In genomic region chr13:46533342-46534129, GRCm38 (mm10) we compare ENCODE assay signal across 13 mouse cellular contexts. TPM values are rescaled to one million over a fixed set of nuclear protein-coding genes. Genes with fewer than 3 reads are reported as not detected.
DNase-seq lines count a peak whose midpoint lies in the region; ATAC-seq lines count a peak whose summit lies in the region.
"Had no signal": no experiment of that assay in that cellular context is flagged by ENCODE, and none has a peak within 500 bp of the region (broad histone marks: within the 10 kb centered on the region; RNA-seq: fewer than 3 reads in every experiment).

No protein-coding gene starts in this region.

- peak overlapping the region; percentile 58 for H3K27ac ChIP-seq in heart, embryonic 15.5 days
- H3K27ac ChIP-seq in neural tube, embryonic 12.5 days = no peak overlapping the region
- H3K27ac ChIP-seq in limb, embryonic 13.5 days = no peak overlapping the region
- H3K27ac ChIP-seq in stomach, embryonic 16.5 days (ENCODE audit: low read length) = no peak overlapping the region
- H3K27ac ChIP-seq: limb, embryonic 15.5 days had no signal

- H3K9me3 ChIP-seq in heart, embryonic 15.5 days (replicated peaks) = no peaks in the 10 kb centered on the region
- H3K9me3 ChIP-seq in neural tube, embryonic 12.5 days = no peaks in the 10 kb centered on the region
- no peaks in the 10 kb centered on the region for H3K9me3 ChIP-seq in limb, embryonic 13.5 days
- H3K9me3 ChIP-seq in stomach, embryonic 16.5 days (replicated peaks; ENCODE audit: control insufficient read depth, low read length) = no peaks in the 10 kb centered on the region
- H3K9me3 ChIP-seq: limb, embryonic 15.5 days; megakaryocyte, embryonic 14.5 days had no signal

- no peak overlapping the region for H3K4me3 ChIP-seq in heart, embryonic 15.5 days
- H3K4me3 ChIP-seq in neural tube, embryonic 12.5 days = no peak overlapping the region
- H3K4me3 ChIP-seq in limb, embryonic 13.5 days = no peak overlapping the region
- no peak overlapping the region for H3K4me3 ChIP-seq in stomach, embryonic 16.5 days (replicated peaks; ENCODE audit: low read length)
- H3K4me3 ChIP-seq: erythroblast, embryonic 14.5 days; limb, embryonic 15.5 days; megakaryocyte, embryonic 14.5 days had no signal

- WGBS in heart, embryonic 15.5 days = 62% methylated on average over 10 of the region's 10 CpGs
- WGBS in neural tube, embryonic 12.5 days = 53% methylated on average over 10 of the region's 10 CpGs
- WGBS in limb, embryonic 13.5 days = 54% methylated on average over 10 of the region's 10 CpGs
- WGBS in stomach, embryonic 16.5 days = 36% methylated on average over 10 of the region's 10 CpGs

- intact Hi-C loops in heart, postnatal 36 days (cut with DNase I) = no loop called here

- peaks cover 29% of the 10 kb centered on the region for H3K4me1 ChIP-seq in heart, embryonic 15.5 days (replicated peaks)
- H3K4me1 ChIP-seq in neural tube, embryonic 12.5 days = peaks cover 5% of the 10 kb centered on the region
- peaks cover 10% of the 10 kb centered on the region for H3K4me1 ChIP-seq in limb, embryonic 13.5 days
- peaks cover 7% of the 10 kb centered on the region for H3K4me1 ChIP-seq in stomach, embryonic 16.5 days (ENCODE audit: control insufficient read depth, insufficient read depth, low read length)
- H3K4me1 ChIP-seq: limb, embryonic 15.5 days; megakaryocyte, embryonic 14.5 days had no signal

- no peaks in the 10 kb centered on the region for H3K27me3 ChIP-seq in heart, embryonic 15.5 days
- H3K27me3 ChIP-seq in neural tube, embryonic 12.5 days (replicated peaks) = no peaks in the 10 kb centered on the region
- H3K27me3 ChIP-seq in limb, embryonic 13.5 days = no peaks in the 10 kb centered on the region
- no peaks in the 10 kb centered on the region for H3K27me3 ChIP-seq in stomach, embryonic 16.5 days (ENCODE audit: control insufficient read depth, insufficient read depth, low read length)
- H3K27me3 ChIP-seq: limb, embryonic 15.5 days; megakaryocyte, embryonic 14.5 days had no signal

- no peak overlapping the region for H3K9ac ChIP-seq in heart, embryonic 15.5 days
- H3K9ac ChIP-seq in neural tube, embryonic 12.5 days = no peak overlapping the region
- 0 out of 2 replicates have a peak overlapping the region, but pooled peaks have one; percentile 39 for H3K9ac ChIP-seq in limb, embryonic 13.5 days
- 0 out of 2 replicates have a peak overlapping the region, but pooled peaks have one; percentile 14 for H3K9ac ChIP-seq in stomach, embryonic 16.5 days (ENCODE audit: low read length)
- H3K9ac ChIP-seq: limb, embryonic 15.5 days had no signal

- no peak for DNase-seq in heart, postnatal 36 days
- DNase-seq in neural tube, embryonic 10.5 days (ENCODE audit: extremely low spot score, low spot score) = no peak
- DNase-seq in urinary bladder, postnatal 10 days (ENCODE audit: low spot score) = no peak
- DNase-seq in adrenal gland, postnatal 25 days = no peak

- no peak for ATAC-seq in heart, embryonic 15.5 days (replicated peaks; ENCODE audit: insufficient number of reproducible peaks, insufficient read depth, low FRiP score, low read depth)
- no peak for ATAC-seq in neural tube, embryonic 12.5 days (ENCODE audit: low FRiP score, low read depth)
- no peak for ATAC-seq in limb, embryonic 13.5 days (ENCODE audit: low FRiP score, low read depth)
- ATAC-seq in stomach, embryonic 16.5 days (ENCODE audit: insufficient read depth, low FRiP score) = no peak
- ATAC-seq: Patski had no signal

- 0 out of 2 replicates have a peak, but pooled peaks cover 10% of the 10 kb centered on the region for H3K36me3 ChIP-seq in heart, embryonic 15.5 days
- no peaks in the 10 kb centered on the region for H3K36me3 ChIP-seq in neural tube, embryonic 12.5 days
- H3K36me3 ChIP-seq in limb, embryonic 13.5 days = no peaks in the 10 kb centered on the region
- H3K36me3 ChIP-seq in stomach, embryonic 16.5 days (ENCODE audit: control insufficient read depth, insufficient read depth, low read length) = no peaks in the 10 kb centered on the region
- H3K36me3 ChIP-seq: limb, embryonic 15.5 days had no signal

- no peak overlapping the region for H3K4me2 ChIP-seq in heart, embryonic 15.5 days
- H3K4me2 ChIP-seq in neural tube, embryonic 12.5 days (replicated peaks) = peak overlapping the region; percentile 43
- H3K4me2 ChIP-seq in limb, embryonic 13.5 days (replicated peaks) = peak overlapping the region; percentile 14; the same call in 1 of the 2 replicates
- peak overlapping the region; percentile 31; the same call in 1 of the 2 replicates for H3K4me2 ChIP-seq in stomach, embryonic 16.5 days (ENCODE audit: low read depth, low read length)
- H3K4me2 ChIP-seq: heart, embryonic 11.5 days; limb, embryonic 15.5 days had no signal

RNA-seq across cellular contexts. Expression of gene Cap2, which starts 31.9 kb away (rescaled TPM):
- 139 and 172 TPM in 2 replicates for polyA plus RNA-seq in heart, embryonic 15.5 days (2015; fragmentation: Nextera tagmentation; extraction: Ambion mirVana)
- total RNA-seq in heart, postnatal 36 days (2021) = 100 to 1,000 TPM; 141 to 147 TPM
- polyA plus RNA-seq in neural tube, embryonic 12.5 days (2016; fragmentation: Nextera tagmentation; extraction: Ambion mirVana) = 9.4 and 13.5 TPM in 2 replicates
- 18.8 and 21.0 TPM in 2 replicates for polyA plus RNA-seq in limb, embryonic 13.5 days (2015; fragmentation: Nextera tagmentation; extraction: Ambion mirVana)
- polyA plus RNA-seq in stomach, embryonic 16.5 days (2015; fragmentation: Nextera tagmentation; extraction: Ambion mirVana) = 12.5 and 18.3 TPM in 2 replicates
- 4.6 and 6.2 TPM in 2 replicates for total RNA-seq in adrenal gland, postnatal 25 days (2021)
- polyA plus RNA-seq: erythroblast, embryonic 14.5 days; Patski had no signal

Comparison
In these comparisons a context has a peak if more than half of its experiments do, and no peak if none do; other contexts are left out.
1. H3K9ac ChIP-seq: peak in limb, embryonic 13.5 days (single experiment) and stomach, embryonic 16.5 days (single experiment); none in heart, embryonic 15.5 days (single experiment) and neural tube, embryonic 12.5 days (single experiment).